Mouse (Mus musculus): ENCODE results near the gene Actb.

The Actb gene

GRCm38 (mm10) chr5:142921074-142921459 is 14.5 kb upstream of the Actb start:
- no peak for DNase-seq

DNA sequence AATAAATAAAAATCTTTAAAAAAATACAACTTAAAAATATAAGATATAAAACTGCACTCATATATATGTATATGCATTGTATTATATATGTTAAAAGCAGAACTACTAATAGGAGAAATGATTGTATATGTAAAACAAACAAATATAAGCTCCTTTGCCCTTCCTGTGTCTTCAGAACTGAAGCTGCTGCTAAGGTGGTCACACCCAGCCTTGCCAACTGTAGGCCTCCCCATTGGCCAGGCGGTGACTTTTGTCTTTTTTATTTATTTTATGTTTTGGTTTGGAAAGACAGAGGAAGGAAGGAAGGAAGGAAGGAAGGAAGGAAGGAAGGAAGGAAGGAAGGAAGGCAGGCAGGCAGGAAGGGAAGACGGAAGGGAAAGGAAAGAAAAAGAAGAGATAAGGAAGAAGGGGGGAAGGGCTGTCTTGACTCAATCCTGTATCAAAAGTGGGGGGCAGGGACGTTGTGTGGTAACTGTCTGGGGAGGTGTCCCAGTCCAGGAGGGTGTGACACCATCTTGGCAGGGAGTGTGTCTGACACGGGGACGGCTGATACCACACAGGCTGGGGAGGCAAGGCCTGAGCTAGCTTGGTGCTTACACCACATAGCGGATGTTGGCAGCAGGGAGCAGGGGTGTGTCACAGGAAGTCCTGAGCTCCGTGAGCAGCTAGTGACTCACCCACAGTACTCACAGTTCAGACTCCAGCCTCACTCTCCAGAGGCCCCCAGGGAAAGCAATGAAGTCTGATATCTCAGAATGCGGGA is 13.9 kb upstream of the Actb start:
- DNase-seq, result peak; percentile 72

GRCm38 (mm10) chr5:142917402-142917801 is 10.8 kb upstream of the Actb start:
- no peak for DNase-seq

- DNase-seq, result no peak
Observed at GRCm38 (mm10) chr5:142916593-142916992, 10.0 kb upstream of the Actb start.

GRCm38 (mm10) chr5:142915231-142915630 is 8.7 kb upstream of the Actb start:
- DNase-seq, result no peak

GRCm38 (mm10) chr5:142912739-142913138 is 6.2 kb upstream of the Actb start:
- DNase-seq, result no peak

DNA sequence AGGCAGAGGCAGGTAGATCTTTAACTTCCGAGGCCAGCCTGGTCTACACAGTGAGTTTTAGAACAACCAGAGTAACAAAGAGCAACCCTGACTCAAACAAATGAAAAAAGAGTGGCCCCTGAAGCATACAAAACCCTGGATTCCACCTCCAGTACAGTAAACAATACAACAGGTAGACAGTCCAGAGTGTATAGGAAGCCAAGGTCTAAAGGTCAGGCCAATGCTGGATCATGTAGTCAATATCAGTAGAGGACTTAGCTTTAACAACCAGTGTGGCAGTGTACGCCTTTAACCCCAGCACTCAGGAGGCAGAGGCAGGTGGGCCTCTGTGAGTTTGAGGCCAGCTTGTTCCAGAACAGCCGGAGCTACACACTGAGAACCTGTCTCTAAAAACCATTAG is 5.8 kb upstream of the Actb start:
- DNase-seq, result no peak

GRCm38 (mm10) chr5:142911629-142912028 is 5.1 kb upstream of the Actb start:
- DNase-seq, result no peak

DNA sequence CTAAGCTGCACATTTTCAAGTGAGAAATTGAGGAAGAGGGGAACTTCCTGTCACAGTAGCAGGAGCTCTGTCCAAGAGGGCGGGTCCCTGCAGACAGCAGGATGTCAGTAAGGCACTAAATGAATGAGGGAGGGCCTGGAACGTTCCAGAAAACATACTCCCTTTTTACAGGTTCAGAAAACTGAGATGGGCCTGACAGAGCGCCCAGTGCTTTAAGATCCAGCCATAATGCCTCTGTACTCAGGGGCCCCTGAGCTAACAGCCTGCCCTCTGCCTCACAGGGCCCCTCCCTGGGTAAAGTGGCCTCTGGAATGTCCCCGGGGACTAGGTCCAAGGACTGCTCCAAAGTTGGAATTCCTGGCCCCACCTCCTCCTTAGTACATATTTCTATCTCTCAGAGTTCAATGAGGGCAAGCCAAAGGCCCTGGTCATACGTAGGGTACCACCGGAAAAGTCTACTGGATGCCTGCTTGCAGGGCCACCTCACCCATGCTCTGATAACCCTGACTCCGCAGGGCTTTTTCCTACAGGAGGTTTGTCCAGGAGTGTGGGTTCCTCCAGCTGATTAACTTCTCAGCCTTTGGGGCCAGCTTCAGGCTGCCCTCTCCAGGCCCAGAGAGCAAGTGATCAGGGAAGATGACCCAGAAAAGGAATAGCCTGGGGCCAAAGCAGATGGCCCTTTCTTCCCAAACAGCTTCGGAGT is 3.2 kb upstream of the Actb start:
- DNase-seq, result peak; percentile 79

DNA sequence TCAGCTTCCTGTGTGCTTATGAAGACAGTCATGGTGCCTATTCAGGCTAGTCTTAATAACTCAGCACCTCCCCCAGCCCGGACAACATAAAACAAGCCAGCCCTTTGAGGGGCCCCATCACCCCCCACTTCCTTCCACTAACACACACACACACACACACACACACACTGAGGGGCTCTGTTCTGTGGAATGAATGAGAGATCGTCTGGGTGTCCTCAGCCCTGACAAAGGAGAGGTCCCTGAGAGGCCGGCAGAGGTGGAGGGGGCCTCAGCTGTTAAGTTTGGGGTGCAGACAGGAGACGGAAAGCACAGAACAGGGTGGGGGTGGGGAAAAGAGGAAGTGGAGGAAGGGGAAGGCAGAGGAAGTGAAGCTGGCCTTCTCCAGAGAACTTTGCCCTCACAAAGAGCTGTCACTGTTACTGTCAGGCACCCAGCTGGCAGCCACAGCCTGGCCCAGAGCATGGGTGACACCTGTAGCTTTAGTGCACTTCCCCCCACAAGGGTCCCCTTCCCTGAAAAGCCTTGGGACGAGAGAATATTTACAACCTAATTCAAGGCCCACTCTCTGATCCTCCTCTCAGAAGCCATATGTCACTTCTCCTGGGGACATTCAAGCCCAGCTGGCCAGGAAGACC is 2.5 kb upstream of the Actb start:
- peak; percentile 68 for DNase-seq

DNA sequence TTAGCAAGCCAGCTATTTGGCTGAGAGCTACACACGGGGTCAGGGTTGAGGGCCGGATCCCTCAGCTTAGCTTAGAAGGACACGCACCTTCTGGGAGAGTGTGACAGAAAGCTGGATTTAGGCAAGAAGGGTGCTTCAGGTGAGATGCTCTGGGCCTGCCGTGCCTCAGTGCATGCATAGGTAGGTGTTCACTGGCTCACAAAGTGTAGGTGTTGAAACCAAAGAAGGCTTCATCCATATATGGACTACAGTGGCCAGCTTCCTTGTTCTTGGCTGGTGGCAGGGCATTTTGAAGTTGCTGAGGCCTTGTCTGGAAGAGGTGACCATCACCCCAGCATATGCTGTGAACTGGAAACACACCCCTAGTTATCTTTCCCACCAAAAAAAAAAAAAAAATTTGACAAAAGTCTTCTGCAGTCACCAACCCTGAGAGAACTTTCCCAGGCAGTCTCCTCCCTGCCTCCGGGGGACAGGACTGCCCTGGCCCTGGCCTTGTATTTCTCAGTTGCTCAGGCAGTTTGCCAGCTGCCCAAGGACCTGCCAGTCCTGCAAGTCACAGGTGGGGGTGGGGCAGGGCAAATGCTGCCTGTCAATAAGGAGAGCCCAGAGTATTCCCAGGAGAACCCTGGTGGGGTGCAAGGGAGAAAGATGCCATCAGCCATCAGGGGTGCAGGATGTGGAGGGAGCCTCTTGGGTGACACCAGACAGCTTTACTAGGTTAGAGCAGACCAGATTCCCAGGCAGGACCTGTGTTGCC is 1.4 kb upstream of the Actb start:
- peak; percentile 88 for DNase-seq

- DNase-seq, result peak; percentile 85
Observed at GRCm38 (mm10) chr5:142907048-142907802, 671 bp upstream of the Actb start.

- peak; percentile 100 for DNase-seq
Observed at GRCm38 (mm10) chr5:142905725-142906531, 626 bp downstream of the Actb start.

DNA sequence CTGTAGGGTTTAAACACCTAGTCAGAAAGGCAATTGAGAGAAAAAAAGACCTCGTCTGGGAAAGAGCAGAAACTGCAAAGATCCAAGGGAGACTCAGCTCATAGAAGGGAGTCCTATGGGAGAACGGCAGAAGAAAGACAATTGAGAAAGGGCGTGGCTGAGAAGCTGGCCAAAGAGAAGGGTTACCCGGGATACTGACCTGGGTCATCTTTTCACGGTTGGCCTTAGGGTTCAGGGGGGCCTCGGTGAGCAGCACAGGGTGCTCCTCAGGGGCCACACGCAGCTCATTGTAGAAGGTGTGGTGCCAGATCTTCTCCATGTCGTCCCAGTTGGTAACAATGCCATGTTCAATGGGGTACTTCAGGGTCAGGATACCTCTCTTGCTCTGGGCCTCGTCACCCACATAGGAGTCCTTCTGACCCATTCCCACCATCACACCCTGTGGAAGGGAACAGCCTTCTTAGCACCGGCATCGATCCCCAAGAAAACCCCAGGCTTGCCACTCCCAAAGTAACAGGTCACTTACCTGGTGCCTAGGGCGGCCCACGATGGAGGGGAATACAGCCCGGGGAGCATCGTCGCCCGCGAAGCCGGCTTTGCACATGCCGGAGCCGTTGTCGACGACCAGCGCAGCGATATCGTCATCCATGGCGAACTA is 1.4 kb downstream of the Actb start:
- DNase-seq, result no peak

GRCm38 (mm10) chr5:142904208-142905037 is 2.1 kb downstream of the Actb start:
- no peak for DNase-seq

DNA sequence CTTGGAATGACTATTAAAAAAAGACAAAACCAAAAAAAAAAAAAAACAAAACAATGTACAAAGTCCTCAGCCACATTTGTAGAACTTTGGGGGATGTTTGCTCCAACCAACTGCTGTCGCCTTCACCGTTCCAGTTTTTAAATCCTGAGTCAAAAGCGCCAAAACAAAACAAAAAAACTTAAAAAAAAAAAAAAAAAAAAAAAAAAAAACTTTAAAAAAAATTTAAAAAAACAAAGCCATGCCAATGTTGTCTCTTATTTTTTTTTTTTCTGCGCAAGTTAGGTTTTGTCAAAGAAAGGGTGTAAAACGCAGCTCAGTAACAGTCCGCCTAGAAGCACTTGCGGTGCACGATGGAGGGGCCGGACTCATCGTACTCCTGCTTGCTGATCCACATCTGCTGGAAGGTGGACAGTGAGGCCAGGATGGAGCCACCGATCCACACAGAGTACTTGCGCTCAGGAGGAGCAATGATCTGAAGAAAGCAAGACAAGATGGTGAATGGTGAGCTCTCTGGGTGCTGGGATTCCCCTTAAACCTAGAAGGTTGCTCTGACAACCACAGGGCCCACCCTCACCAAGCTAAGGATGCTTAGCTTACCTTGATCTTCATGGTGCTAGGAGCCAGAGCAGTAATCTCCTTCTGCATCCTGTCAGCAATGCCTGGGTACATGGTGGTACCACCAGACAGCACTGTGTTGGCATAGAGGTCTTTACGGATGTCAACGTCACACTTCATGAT is 2.9 kb downstream of the Actb start:
- no peak for DNase-seq

GRCm38 (mm10) chr5:142902506-142903314 is 3.8 kb downstream of the Actb start:
- DNase-seq, result no peak

- no peak for DNase-seq
Observed at GRCm38 (mm10) chr5:142901846-142902505, 4.6 kb downstream of the Actb start.

Measured in kidney, postnatal 10 days (tissue).